Mouse (Mus musculus) lung, adult 2 months (tissue): ENCODE results near the gene Them7.

Source experiments
- CTCF ChIP-seq: fragments of 200-500 bp; IDR thresholded peaks from 2 replicates; pipeline ENCODE4 v1.5.1; 2011; ENCODE audit warnings: mild to moderate bottlenecking, low read length, control low read depth; ENCODE audit not compliant: insufficient read depth
- POLR2A ChIP-seq: fragments of 200-500 bp; IDR thresholded peaks from 2 replicates; pipeline ENCODE4 v1.6.1; 2011; ENCODE audit warnings: low read depth, mild to moderate bottlenecking, control low read depth, low read length, borderline replicate concordance; ENCODE audit errors: extremely low read depth

DNA sequence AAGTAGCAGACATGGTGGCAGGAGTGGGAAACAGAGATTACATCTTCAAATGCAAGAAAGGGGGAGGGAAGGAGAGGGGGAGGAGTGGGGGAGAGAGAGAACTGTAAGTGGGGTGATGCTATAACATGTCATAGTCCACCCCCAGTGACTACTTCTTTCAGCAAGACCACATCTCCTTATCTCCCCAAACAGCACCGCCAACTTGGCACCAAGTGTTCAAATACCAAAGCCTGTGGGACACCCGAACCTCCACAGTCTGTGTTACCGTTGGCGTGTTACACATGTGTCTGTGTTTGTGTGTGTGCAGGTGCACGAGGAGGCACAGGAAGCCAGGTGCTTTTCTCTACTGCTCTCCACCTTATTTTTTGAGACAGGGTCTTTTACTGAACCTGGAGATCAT, 4.9 kb upstream of the Them7 start:
- TF ChIP-seq POLR2A (no peak), CTCF (no peak)
